Mouse (Mus musculus): ENCODE data around the gene Usp36.
A peak's percentile ranks its signal among the peaks of the same experiment; 100 is the strongest.
"Not testable (repeated sequence)": the region's sequence is repeated elsewhere in the genome, so short reads cannot be mapped to it uniquely, and the experiment has no call there.

The Usp36 gene

GRCm38 (mm10) chr11:118289999-118290889 lies at the start of gene Usp36:
Usp36 (minus strand) TSS chr11:118290244.
- DNase-seq = peak; percentile 100

GRCm38 (mm10) chr11:118337491-118338168 lies 47.6 kb upstream of the Usp36 start:
- DNase-seq = no peak

- DNase-seq = peak; percentile 91
Observed at GRCm38 (mm10) chr11:118333431-118333830, 43.4 kb upstream of the Usp36 start.

- DNase-seq = peak; percentile 96
Observed at GRCm38 (mm10) chr11:118332376-118332775, 42.3 kb upstream of the Usp36 start.

- peak; percentile 86 for DNase-seq
Observed at GRCm38 (mm10) chr11:118330777-118331176, 40.7 kb upstream of the Usp36 start.

- peak; percentile 91 for DNase-seq
Observed at GRCm38 (mm10) chr11:118330361-118330760, 40.3 kb upstream of the Usp36 start.

GRCm38 (mm10) chr11:118328947-118329346 lies 38.9 kb upstream of the Usp36 start:
- DNase-seq = peak; percentile 82

GRCm38 (mm10) chr11:118328511-118328910 lies 38.5 kb upstream of the Usp36 start:
- DNase-seq = peak; percentile 90

GRCm38 (mm10) chr11:118326991-118327971 lies 37.2 kb upstream of the Usp36 start:
- DNase-seq = peak; percentile 98

GRCm38 (mm10) chr11:118326491-118326890 lies 36.4 kb upstream of the Usp36 start:
- peak; percentile 93 for DNase-seq

- peak; percentile 98 for DNase-seq
Observed at GRCm38 (mm10) chr11:118324541-118324940, 34.5 kb upstream of the Usp36 start.

- peak; percentile 91 for DNase-seq
Observed at GRCm38 (mm10) chr11:118323974-118324373, 33.9 kb upstream of the Usp36 start.

GRCm38 (mm10) chr11:118322647-118323046 lies 32.6 kb upstream of the Usp36 start:
- DNase-seq = peak; percentile 89

GRCm38 (mm10) chr11:118321971-118322370 lies 31.9 kb upstream of the Usp36 start:
- peak; percentile 93 for DNase-seq

- peak; percentile 86 for DNase-seq
Observed at GRCm38 (mm10) chr11:118321500-118321899, 31.5 kb upstream of the Usp36 start.

- peak; percentile 86 for DNase-seq
Observed at GRCm38 (mm10) chr11:118318678-118319077, 28.6 kb upstream of the Usp36 start.

GRCm38 (mm10) chr11:118317129-118317528 lies 27.1 kb upstream of the Usp36 start:
- peak; percentile 92 for DNase-seq

GRCm38 (mm10) chr11:118316231-118316806 lies 26.3 kb upstream of the Usp36 start:
- DNase-seq = peak; percentile 71

- DNase-seq = peak; percentile 95
Observed at GRCm38 (mm10) chr11:118312132-118312723, 22.2 kb upstream of the Usp36 start.

- not testable (repeated sequence) for DNase-seq
Observed at GRCm38 (mm10) chr11:118307962-118308361, 17.9 kb upstream of the Usp36 start.

GRCm38 (mm10) chr11:118303959-118304358 lies 13.9 kb upstream of the Usp36 start:
- DNase-seq = not testable (repeated sequence)

GRCm38 (mm10) chr11:118298810-118299209 lies 8.8 kb upstream of the Usp36 start:
- no peak for DNase-seq

All from heart, adult 11 months (tissue).